7 mouse cellular contexts compared by ENCODE assay signal in genomic region chr11:102217876-102218430, GRCm38 (mm10). TPM values are rescaled to one million over a fixed set of nuclear protein-coding genes. Genes with fewer than 3 reads are reported as not detected.
DNase-seq lines count a peak whose midpoint lies in the region; ATAC-seq lines count a peak whose summit lies in the region.

No protein-coding gene starts in this region.

- H3K36me3 ChIP-seq in neural tube, embryonic 11.5 days (ENCODE audit: control insufficient read depth, insufficient read depth, low read length), result peaks cover 3% of the 10 kb centered on the region
- H3K36me3 ChIP-seq in forebrain, embryonic 13.5 days (ENCODE audit: poor library complexity, severe bottlenecking), result peaks cover 40% of the 10 kb centered on the region; the same call in 1 of the 2 replicates
- peaks cover 13% of the 10 kb centered on the region; the same call in 1 of the 2 replicates for H3K36me3 ChIP-seq in neural tube, embryonic 15.5 days

- H3K4me3 ChIP-seq in neural tube, embryonic 11.5 days (ENCODE audit: low read depth, low read length), result peak overlapping the region; percentile 21
- H3K4me3 ChIP-seq in forebrain, embryonic 13.5 days, result peak overlapping the region; percentile 32
- peak overlapping the region; percentile 20 for H3K4me3 ChIP-seq in neural tube, embryonic 15.5 days (replicated peaks)

- DNase-seq in neural tube, embryonic 11.5 days (ENCODE audit: low spot score), result no peak
- no peak for DNase-seq in neural tube, embryonic 10.5 days (ENCODE audit: extremely low spot score, low spot score)
- DNase-seq in kidney, postnatal 10 days, result peak; percentile 52
- DNase-seq in urinary bladder, postnatal 10 days (ENCODE audit: low spot score), result no peak
- no peak for DNase-seq in natural killer cell, adult 2 months (ENCODE audit: low spot score in 2 of 2)

- 76% methylated on average over 7 of the region's 7 CpGs for WGBS in neural tube, embryonic 11.5 days
- 76% methylated on average over 7 of the region's 7 CpGs for WGBS in forebrain, embryonic 13.5 days
- WGBS in neural tube, embryonic 15.5 days, result 74% methylated on average over 7 of the region's 7 CpGs

- H3K4me1 ChIP-seq in neural tube, embryonic 11.5 days (ENCODE audit: control insufficient read depth, insufficient read depth, low read length), result peaks cover 31% of the 10 kb centered on the region
- peaks cover 72% of the 10 kb centered on the region for H3K4me1 ChIP-seq in forebrain, embryonic 13.5 days
- H3K4me1 ChIP-seq in neural tube, embryonic 15.5 days, result peaks cover 85% of the 10 kb centered on the region

- H3K9me3 ChIP-seq in neural tube, embryonic 11.5 days (ENCODE audit: control insufficient read depth, low read length), result no peaks in the 10 kb centered on the region
- H3K9me3 ChIP-seq in forebrain, embryonic 13.5 days (replicated peaks), result no peaks in the 10 kb centered on the region
- H3K9me3 ChIP-seq in neural tube, embryonic 15.5 days (replicated peaks), result no peaks in the 10 kb centered on the region

- H3K9ac ChIP-seq in neural tube, embryonic 11.5 days (ENCODE audit: low read length), result peak overlapping the region; percentile 37
- H3K9ac ChIP-seq in forebrain, embryonic 13.5 days, result peak overlapping the region; percentile 60
- 0 out of 2 replicates have a peak overlapping the region, but pooled peaks have one; percentile 29 for H3K9ac ChIP-seq in neural tube, embryonic 15.5 days (replicated peaks)

- ATAC-seq in neural tube, embryonic 11.5 days (ENCODE audit: insufficient read depth, low FRiP score, low TSS enrichment), result no peak
- no peak for ATAC-seq in forebrain, embryonic 13.5 days
- ATAC-seq in neural tube, embryonic 15.5 days (ENCODE audit: low FRiP score), result no peak

- no peak overlapping the region for H3K27ac ChIP-seq in neural tube, embryonic 11.5 days (ENCODE audit: low read depth, low read length)
- H3K27ac ChIP-seq in forebrain, embryonic 13.5 days, result peak overlapping the region; percentile 91
- peak overlapping the region; percentile 68; the same call in 1 of the 2 replicates for H3K27ac ChIP-seq in neural tube, embryonic 15.5 days (replicated peaks)

- H3K27me3 ChIP-seq in neural tube, embryonic 11.5 days (ENCODE audit: control insufficient read depth, insufficient read depth, low read length), result no peaks in the 10 kb centered on the region
- H3K27me3 ChIP-seq in forebrain, embryonic 13.5 days, result no peaks in the 10 kb centered on the region
- H3K27me3 ChIP-seq in neural tube, embryonic 15.5 days (replicated peaks), result no peaks in the 10 kb centered on the region

- peak overlapping the region; percentile 40 for H3K4me2 ChIP-seq in neural tube, embryonic 11.5 days (ENCODE audit: low read depth)
- H3K4me2 ChIP-seq in forebrain, embryonic 13.5 days, result peak overlapping the region; percentile 66
- peak overlapping the region; percentile 46 for H3K4me2 ChIP-seq in neural tube, embryonic 15.5 days

RNA-seq across cellular contexts. Expression of gene Hdac5, which starts 12.0 kb away (rescaled TPM):
- polyA plus RNA-seq in neural tube, embryonic 11.5 days (2014; fragmentation: Nextera tagmentation; extraction: Ambion mirVana), result 41.1 and 42.7 TPM in 2 replicates
- 88.2 TPM in 2 replicates for polyA plus RNA-seq in forebrain, embryonic 13.5 days (2015; fragmentation: Nextera tagmentation; extraction: Ambion mirVana)
- 74.0 and 77.4 TPM in 2 replicates for polyA plus RNA-seq in neural tube, embryonic 15.5 days (2015; fragmentation: Nextera tagmentation; extraction: Ambion mirVana)

RNA-seq across cellular contexts. Expression of gene G6pc3, which starts 28.5 kb away (rescaled TPM):
- 30.0 and 35.3 TPM in 2 replicates for polyA plus RNA-seq in neural tube, embryonic 11.5 days (2014; fragmentation: Nextera tagmentation; extraction: Ambion mirVana)
- 21.5 and 25.6 TPM in 2 replicates for polyA plus RNA-seq in forebrain, embryonic 13.5 days (2015; fragmentation: Nextera tagmentation; extraction: Ambion mirVana)
- polyA plus RNA-seq in neural tube, embryonic 15.5 days (2015; fragmentation: Nextera tagmentation; extraction: Ambion mirVana), result 40.4 and 42.0 TPM in 2 replicates

RNA-seq across cellular contexts. Expression of gene BC030867, which starts 30.7 kb away (rescaled TPM):
- 17.9 and 18.6 TPM in 2 replicates for polyA plus RNA-seq in neural tube, embryonic 11.5 days (2014; fragmentation: Nextera tagmentation; extraction: Ambion mirVana)
- 11.0 and 13.7 TPM in 2 replicates for polyA plus RNA-seq in forebrain, embryonic 13.5 days (2015; fragmentation: Nextera tagmentation; extraction: Ambion mirVana)
- 2.2 and 5.1 TPM in 2 replicates for polyA plus RNA-seq in neural tube, embryonic 15.5 days (2015; fragmentation: Nextera tagmentation; extraction: Ambion mirVana)

RNA-seq across cellular contexts. Expression of gene Lsm12, which starts 32.9 kb away (rescaled TPM):
- polyA plus RNA-seq in neural tube, embryonic 11.5 days (2014; fragmentation: Nextera tagmentation; extraction: Ambion mirVana), result 74.2 and 81.9 TPM in 2 replicates
- 155 and 158 TPM in 2 replicates for polyA plus RNA-seq in forebrain, embryonic 13.5 days (2015; fragmentation: Nextera tagmentation; extraction: Ambion mirVana)
- 111 and 121 TPM in 2 replicates for polyA plus RNA-seq in neural tube, embryonic 15.5 days (2015; fragmentation: Nextera tagmentation; extraction: Ambion mirVana)

RNA-seq across cellular contexts. Expression of gene Asb16, which starts 50.6 kb away (rescaled TPM):
- not detected in 2 replicates for polyA plus RNA-seq in neural tube, embryonic 11.5 days (2014; fragmentation: Nextera tagmentation; extraction: Ambion mirVana)
- polyA plus RNA-seq in forebrain, embryonic 13.5 days (2015; fragmentation: Nextera tagmentation; extraction: Ambion mirVana), result not detected in 2 replicates
- 0.10 and 0.12 TPM in 2 replicates for polyA plus RNA-seq in neural tube, embryonic 15.5 days (2015; fragmentation: Nextera tagmentation; extraction: Ambion mirVana)
